Mouse (Mus musculus) small intestine, adult 2 months (tissue): ENCODE data around the gene Nav2.

Experiments
- CTCF ChIP-seq: fragments of 200-500 bp; IDR thresholded peaks from 2 replicates; pipeline ENCODE4 v1.5.1; 2012; ENCODE audit warnings: low read depth, mild to moderate bottlenecking, control low read depth, inconsistent platforms, low read length, moderate library complexity, mixed read lengths; ENCODE audit not compliant: insufficient replicate concordance, insufficient read length; ENCODE audit errors: extremely low read depth
- POLR2A ChIP-seq: fragments of 200-500 bp; IDR thresholded peaks from 2 replicates; pipeline ENCODE4 v1.6.1; 2012; ENCODE audit warnings: low read depth, mild to moderate bottlenecking, control low read depth, inconsistent platforms, low read length, moderate library complexity

DNA sequence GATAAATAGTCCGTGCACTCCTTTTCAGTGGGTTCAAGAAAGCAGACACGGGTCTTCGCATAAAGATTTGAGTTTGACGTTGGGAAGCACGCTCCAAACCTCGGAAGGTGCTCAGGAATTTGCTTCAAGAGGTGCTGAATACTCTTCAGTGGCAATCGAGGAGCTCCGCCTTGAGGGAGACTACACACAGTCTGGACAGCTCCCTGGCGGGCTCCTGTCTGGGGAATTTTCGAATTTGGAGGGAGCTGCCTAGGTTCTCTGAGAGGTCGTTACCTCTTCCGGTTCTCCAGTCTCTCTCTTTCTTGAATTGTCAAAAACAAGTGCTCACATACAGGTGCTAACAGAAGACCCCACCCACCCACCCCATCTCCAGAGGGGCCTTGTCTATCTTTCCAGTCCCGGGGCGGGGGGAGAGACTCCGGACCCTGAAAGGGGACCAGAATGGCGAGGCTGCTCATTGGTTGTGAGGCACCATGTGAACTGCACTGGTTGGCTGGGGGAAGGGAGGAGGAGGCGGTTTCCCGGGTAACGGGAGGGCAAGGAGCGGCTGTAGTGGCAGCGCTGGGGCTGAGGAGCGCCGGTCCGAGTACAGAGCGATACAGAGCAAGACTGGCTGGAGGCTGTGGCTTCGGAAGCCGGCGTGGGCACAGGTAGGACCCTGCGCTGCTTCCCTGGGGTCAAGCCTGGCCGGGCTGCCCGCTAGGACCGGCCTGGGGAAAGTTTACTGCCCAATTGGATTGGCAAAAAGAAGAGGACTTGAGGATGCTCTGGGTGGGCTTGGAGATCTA is 50.2 kb downstream of the Nav2 start:
- TF ChIP-seq CTCF = no peak
- TF ChIP-seq POLR2A = no peak
